Mouse (Mus musculus): Measurements from ENCODE around the gene Gnai3.

GRCm38 (mm10) chr3:108129804-108130203 lies 16.1 kb downstream of the Gnai3 start:
- TF ChIP-seq CTCF (IDR thresholded peaks at IDR 0.05; ENCODE audit: low read depth, low read length) (no peak), POLR2A (IDR thresholded peaks at IDR 0.05; ENCODE audit: extremely low read depth, insufficient read depth, low read length) (no peak)
